Mouse (Mus musculus) kidney, postnatal 0 days (tissue): ENCODE measurements around the gene Rpgrip1. TPM values are rescaled to one million over a fixed set of nuclear protein-coding genes. Genes with fewer than 3 reads are reported as not detected.

ENCODE experiments used
- ATAC-seq: fragments of 200-750 bp; cut with Nextera tagmentation; replicated peaks from 2 replicates; pipeline ENCODE4 v1.8.0; 2017; ENCODE audit warnings: low read depth, moderate number of reproducible peaks, moderate TSS enrichment, moderate library complexity; ENCODE audit not compliant: low FRiP score
- DNase-seq: peaks from one replicate; pipeline ENCODE4 v3.0.0-alpha.2; 2016; ENCODE audit warnings: low spot score
- H3K27ac ChIP-seq: fragments of 300-500 bp; sonication (generic); 2 replicates; pipeline ENCODE4 v1.5.1; 2014; ENCODE audit warnings: mild to moderate bottlenecking
- H3K27me3 ChIP-seq: fragments of 300-500 bp; sonication (generic); 2 replicates; pipeline ENCODE4 v1.6.1; 2014; ENCODE audit warnings: low read length, mixed read lengths; ENCODE audit not compliant: insufficient read depth
- H3K36me3 ChIP-seq: fragments of 300-500 bp; sonication (generic); 2 replicates; pipeline ENCODE4 v1.6.1; 2014; ENCODE audit warnings: low read length, mixed read lengths; ENCODE audit not compliant: insufficient read depth
- H3K4me1 ChIP-seq: fragments of 300-500 bp; sonication (generic); replicated peaks from 2 replicates; pipeline ENCODE4 v1.6.1; 2014; ENCODE audit warnings: antibody characterized with exemption, low read length, mixed read lengths; ENCODE audit not compliant: insufficient read depth
- H3K4me2 ChIP-seq: fragments of 300-500 bp; sonication (generic); 2 replicates; pipeline ENCODE4 v1.6.1; 2014; ENCODE audit warnings: mild to moderate bottlenecking, low read length, moderate library complexity, mixed read lengths
- H3K4me3 ChIP-seq: fragments of 300-500 bp; sonication (generic); replicated peaks from 2 replicates; pipeline ENCODE4 v1.5.1; 2014; ENCODE audit warnings: low read depth, low read length
- H3K9ac ChIP-seq: fragments of 300-500 bp; sonication (generic); 2 replicates; pipeline ENCODE4 v1.6.1; 2014; ENCODE audit warnings: low read depth, low read length
- H3K9me3 ChIP-seq: fragments of 300-500 bp; sonication (generic); replicated peaks from 2 replicates; pipeline ENCODE4 v1.6.1; 2016; ENCODE audit warnings: low read length, inconsistent platforms, mixed read lengths
- CTCF ChIP-seq: IDR thresholded peaks from 2 replicates; pipeline ENCODE4 v1.5.1; 2016; ENCODE audit warnings: antibody characterized with exemption, low read depth, mild to moderate bottlenecking, moderate library complexity
- WGBS: fragments of 180-500 bp; shearing (Covaris S2); extraction: QIAGEN DNeasy Blood & Tissue Kit; methylation state at CpG from one replicate; pipeline ENCODE4 v1.1.7; 2014; 5-methylcytosine and 5-hydroxymethylcytosine counted together
- polyA plus RNA-seq: library from polyadenylated mRNA; unstranded; fragments of >200 nt; fragmentation: Nextera tagmentation; extraction: Ambion mirVana; gene quantifications from 2 replicates; pipeline ENCODE4 v1.2.1, GENCODE M21; 2015

The Rpgrip1 gene
- polyA plus RNA-seq, 1 experiment from 2014 or later, result 51.1 TPM

DNA sequence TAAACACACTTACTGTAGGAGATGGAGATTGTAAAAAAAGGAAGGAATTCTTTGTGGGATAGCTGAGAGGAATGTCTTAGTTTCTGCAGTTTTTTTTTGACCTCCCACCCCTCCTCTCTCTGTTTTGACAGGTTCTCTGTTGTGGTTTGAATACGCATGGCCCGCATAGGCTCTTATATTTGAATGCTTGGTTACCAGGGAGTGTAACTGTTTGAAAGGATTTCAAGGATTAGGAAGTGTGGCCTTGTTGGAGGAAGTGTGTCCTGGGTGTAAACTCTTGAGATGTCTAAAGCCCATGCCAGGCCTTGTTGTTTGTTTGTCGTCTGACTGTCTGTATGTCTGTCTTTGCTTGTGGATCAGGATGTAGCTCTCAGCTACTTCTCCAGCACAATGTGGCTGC is 42.1 kb downstream of the Rpgrip1 start:
- ATAC-seq (no peak), DNase-seq (no peak)
- 48% methylated on average over 3 of the region's 3 CpGs for WGBS
- H3K9me3 ChIP-seq, result no peaks in the 10 kb centered on the region
- H3K27me3 ChIP-seq, result no peaks in the 10 kb centered on the region
- TF ChIP-seq CTCF, result no peak
- no peaks in the 10 kb centered on the region for H3K36me3 ChIP-seq
- H3K4me2 ChIP-seq, result no peak overlapping the region
- no peaks in the 10 kb centered on the region for H3K4me1 ChIP-seq
- H3K27ac ChIP-seq, result no peak overlapping the region
- H3K4me3 ChIP-seq, result no peak overlapping the region
- no peak overlapping the region for H3K9ac ChIP-seq

DNA sequence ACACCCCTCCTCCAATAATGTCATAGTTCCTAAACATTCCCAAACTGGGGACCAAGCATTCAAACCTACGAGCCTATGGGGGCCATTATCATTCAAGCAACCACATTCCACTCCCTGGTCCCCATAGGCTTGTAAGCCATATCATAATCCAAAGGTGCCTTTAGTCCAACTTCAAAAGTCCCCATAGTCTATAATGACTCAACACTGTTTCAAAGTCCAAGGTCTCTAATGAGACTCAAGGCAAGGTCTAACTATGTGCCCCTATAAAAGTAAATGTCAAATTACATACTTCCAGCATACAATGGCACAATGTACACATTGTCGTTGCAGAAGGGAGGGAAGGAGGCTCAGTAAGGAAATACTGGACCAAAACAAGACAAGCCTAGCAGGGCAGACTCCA is 44.5 kb downstream of the Rpgrip1 start:
- no peak for TF ChIP-seq CTCF
- H3K4me2 ChIP-seq, result no peak overlapping the region
- 94% methylated on average over 2 of the region's 2 CpGs for WGBS
- peaks cover 16% of the 10 kb centered on the region for H3K36me3 ChIP-seq
- H3K4me3 ChIP-seq, result no peak overlapping the region
- ATAC-seq, result no peak
- no peak for DNase-seq
- H3K9me3 ChIP-seq, result no peaks in the 10 kb centered on the region
- H3K4me1 ChIP-seq, result no peaks in the 10 kb centered on the region
- H3K9ac ChIP-seq, result no peak overlapping the region
- no peaks in the 10 kb centered on the region for H3K27me3 ChIP-seq
- no peak overlapping the region for H3K27ac ChIP-seq

DNA sequence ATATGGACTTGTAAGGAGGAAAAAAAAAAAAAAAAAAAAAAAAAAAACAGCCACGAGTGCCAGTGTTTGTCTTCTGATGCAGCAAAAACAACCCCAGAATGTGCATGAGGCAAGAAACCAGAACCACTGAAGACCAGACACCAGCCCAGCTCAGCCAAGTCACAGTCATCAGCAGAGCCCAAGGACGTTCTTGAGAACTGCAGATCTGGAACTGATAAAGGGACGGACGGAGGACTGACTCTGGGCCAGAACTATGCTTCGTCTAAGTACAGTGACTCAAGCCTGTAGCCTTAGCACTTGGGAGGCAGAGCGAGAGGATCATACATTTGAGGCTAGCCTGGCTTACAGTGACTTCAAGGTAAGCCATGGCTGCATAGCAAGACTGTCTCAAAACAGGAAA is 50.4 kb downstream of the Rpgrip1 start:
- no peaks in the 10 kb centered on the region for H3K27me3 ChIP-seq
- no peak overlapping the region for H3K4me3 ChIP-seq
- DNase-seq, result no peak
- no peaks in the 10 kb centered on the region for H3K9me3 ChIP-seq
- no peak overlapping the region for H3K4me2 ChIP-seq
- no peaks in the 10 kb centered on the region for H3K4me1 ChIP-seq
- TF ChIP-seq CTCF, result no peak
- H3K9ac ChIP-seq, result no peak overlapping the region
- no peak for ATAC-seq
- H3K36me3 ChIP-seq, result peaks cover 52% of the 10 kb centered on the region
- 80% methylated on average over 6 of the region's 6 CpGs for WGBS
- no peak overlapping the region for H3K27ac ChIP-seq

DNA sequence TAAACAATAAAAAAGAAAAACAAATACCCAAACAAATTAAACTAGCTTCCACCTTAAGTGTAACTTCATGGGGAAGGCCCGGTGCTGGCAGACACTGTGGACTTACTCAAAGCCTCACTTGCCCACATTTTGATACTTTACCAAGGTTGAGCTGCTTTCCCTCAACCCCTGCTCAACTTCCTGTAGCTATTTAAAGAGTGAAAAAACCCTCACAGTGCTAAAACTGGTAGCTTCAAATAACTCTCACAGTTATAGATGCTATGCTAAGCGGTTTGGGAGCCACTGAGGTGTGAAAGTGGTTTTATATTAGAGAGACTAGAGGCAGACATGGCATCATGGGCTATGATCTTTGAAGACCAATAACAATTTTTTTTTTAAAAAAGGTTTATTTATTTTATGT is 56.1 kb downstream of the Rpgrip1 start:
- no peaks in the 10 kb centered on the region for H3K27me3 ChIP-seq
- no peaks in the 10 kb centered on the region for H3K4me1 ChIP-seq
- H3K9ac ChIP-seq, result no peak overlapping the region
- H3K36me3 ChIP-seq, result peaks cover 41% of the 10 kb centered on the region
- TF ChIP-seq CTCF, result no peak
- 84% methylated on average over 2 of the region's 2 CpGs for WGBS
- no peaks in the 10 kb centered on the region for H3K9me3 ChIP-seq
- H3K4me3 ChIP-seq, result no peak overlapping the region
- no peak overlapping the region for H3K27ac ChIP-seq
- H3K4me2 ChIP-seq, result no peak overlapping the region
- ATAC-seq, result no peak
- DNase-seq, result no peak

DNA sequence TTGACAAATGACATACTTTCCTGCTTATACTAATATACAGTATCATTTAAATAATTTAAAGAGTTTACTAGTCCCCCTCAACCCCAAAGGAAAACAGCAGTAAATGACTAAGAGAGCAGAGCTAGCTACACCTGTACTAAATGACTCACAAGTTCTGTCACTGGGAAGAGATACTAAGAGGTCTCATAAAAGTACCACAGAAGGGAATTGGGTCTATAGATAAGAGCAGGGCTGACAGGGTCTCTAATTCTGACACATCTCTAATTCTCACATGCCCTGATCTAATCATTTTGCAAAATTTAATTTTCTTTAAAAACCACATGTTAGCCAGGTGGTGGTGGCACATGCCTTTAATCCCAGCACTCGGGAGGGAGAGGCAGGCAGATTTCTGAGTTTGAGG is 78.3 kb downstream of the Rpgrip1 start:
- no peaks in the 10 kb centered on the region for H3K27me3 ChIP-seq
- TF ChIP-seq CTCF, result no peak
- WGBS, result 71% methylated on average over 1 of the region's 1 CpGs
- no peak for ATAC-seq
- no peaks in the 10 kb centered on the region for H3K9me3 ChIP-seq
- H3K36me3 ChIP-seq, result no peaks in the 10 kb centered on the region
- DNase-seq, result no peak
- no peaks in the 10 kb centered on the region for H3K4me1 ChIP-seq
- no peak overlapping the region for H3K4me2 ChIP-seq
- H3K9ac ChIP-seq, result no peak overlapping the region
- no peak overlapping the region for H3K27ac ChIP-seq
- no peak overlapping the region for H3K4me3 ChIP-seq

DNA sequence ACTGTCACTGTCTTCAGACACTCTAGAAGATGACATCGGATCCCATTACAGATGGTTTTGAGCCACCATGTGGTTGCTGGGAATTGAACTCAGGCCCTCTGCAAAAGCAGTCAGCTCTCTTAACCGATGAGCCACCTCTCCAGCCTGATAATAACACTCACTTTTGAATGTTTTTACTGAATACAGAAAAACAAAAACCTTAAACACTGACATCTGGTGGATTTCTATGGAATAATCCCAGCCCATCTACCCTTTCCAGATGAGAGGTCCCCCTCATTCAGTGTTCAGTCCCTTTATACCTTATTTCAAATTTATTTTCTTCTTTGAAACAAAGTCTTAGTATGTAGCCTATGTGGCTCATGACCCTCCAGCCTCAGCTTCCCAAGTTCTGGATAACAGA is 79.0 kb downstream of the Rpgrip1 start:
- Histone ChIP-seq H3K4me3 (no peak overlapping the region), H3K4me1 (no peaks in the 10 kb centered on the region), H3K9me3 (no peaks in the 10 kb centered on the region), H3K27ac (no peak overlapping the region), H3K27me3 (no peaks in the 10 kb centered on the region), H3K4me2 (no peak overlapping the region), H3K9ac (no peak overlapping the region), H3K36me3 (no peaks in the 10 kb centered on the region)
- TF ChIP-seq CTCF, result peak; percentile 40
- 75% methylated on average over 2 of the region's 2 CpGs for WGBS
- ATAC-seq (no peak), DNase-seq (peak; percentile 38)

DNA sequence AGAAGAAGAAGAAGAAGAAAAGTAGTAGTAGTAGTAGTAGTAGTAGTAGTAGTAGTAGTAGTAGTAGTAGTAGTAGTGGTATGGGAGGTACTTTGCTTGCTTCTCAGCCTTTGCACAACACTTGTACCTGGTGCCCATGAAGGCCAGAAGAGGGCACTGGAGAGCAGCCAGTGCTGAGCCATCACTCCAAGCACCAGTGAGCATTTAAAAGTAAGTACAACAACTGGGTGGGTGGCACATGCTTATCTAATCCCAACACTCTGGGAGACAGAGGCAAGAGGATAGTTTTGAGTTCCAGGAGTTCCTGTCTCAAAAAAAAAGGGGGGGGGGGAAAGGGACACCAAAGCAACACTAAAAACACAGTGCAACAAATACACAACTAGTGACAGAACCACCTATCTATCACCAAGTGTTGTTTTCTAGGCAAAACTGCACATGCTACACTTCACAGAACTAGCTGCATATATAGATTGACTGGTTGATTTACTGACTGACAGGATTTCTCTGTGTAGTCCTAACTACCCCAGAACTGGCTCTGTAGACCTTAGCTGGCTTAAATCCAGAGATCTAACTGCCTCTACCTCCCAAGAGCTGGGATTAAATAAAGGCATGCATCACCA is 80.3 kb downstream of the Rpgrip1 start:
- Histone ChIP-seq H3K4me1 (no peaks in the 10 kb centered on the region), H3K9ac (no peak overlapping the region)

More for the DNA sequence above, 80.3 kb downstream of the Rpgrip1 start:
- DNase-seq (peak; percentile 63), ATAC-seq (0 out of 2 replicates have a peak, but pooled peaks have one; percentile 49)
- no peaks in the 10 kb centered on the region for H3K9me3 ChIP-seq
- H3K4me3 ChIP-seq, result no peak overlapping the region
- H3K27me3 ChIP-seq, result no peaks in the 10 kb centered on the region
- peak; percentile 70 for TF ChIP-seq CTCF
- H3K27ac ChIP-seq, result no peak overlapping the region
- no peaks in the 10 kb centered on the region for H3K36me3 ChIP-seq
- H3K4me2 ChIP-seq, result no peak overlapping the region
